Mouse (Mus musculus) brain, embryonic 14.5 days (tissue): ENCODE results near the gene Pif1.

Source experiments
- CTCF ChIP-seq: fragments of 200-500 bp; IDR thresholded peaks from 2 replicates; pipeline ENCODE4 v1.5.1; 2012; ENCODE audit warnings: inconsistent platforms, mild to moderate bottlenecking, moderate library complexity, borderline replicate concordance; ENCODE audit not compliant: insufficient read depth, insufficient read length; ENCODE audit errors: extremely low read depth
- POLR2A ChIP-seq: fragments of 200-500 bp; IDR thresholded peaks from 2 replicates; pipeline ENCODE4 v1.6.1; 2012; ENCODE audit warnings: mild to moderate bottlenecking, inconsistent platforms, borderline replicate concordance; ENCODE audit not compliant: poor library complexity, insufficient read depth, insufficient read length, severe bottlenecking; ENCODE audit errors: extremely low read depth

DNA sequence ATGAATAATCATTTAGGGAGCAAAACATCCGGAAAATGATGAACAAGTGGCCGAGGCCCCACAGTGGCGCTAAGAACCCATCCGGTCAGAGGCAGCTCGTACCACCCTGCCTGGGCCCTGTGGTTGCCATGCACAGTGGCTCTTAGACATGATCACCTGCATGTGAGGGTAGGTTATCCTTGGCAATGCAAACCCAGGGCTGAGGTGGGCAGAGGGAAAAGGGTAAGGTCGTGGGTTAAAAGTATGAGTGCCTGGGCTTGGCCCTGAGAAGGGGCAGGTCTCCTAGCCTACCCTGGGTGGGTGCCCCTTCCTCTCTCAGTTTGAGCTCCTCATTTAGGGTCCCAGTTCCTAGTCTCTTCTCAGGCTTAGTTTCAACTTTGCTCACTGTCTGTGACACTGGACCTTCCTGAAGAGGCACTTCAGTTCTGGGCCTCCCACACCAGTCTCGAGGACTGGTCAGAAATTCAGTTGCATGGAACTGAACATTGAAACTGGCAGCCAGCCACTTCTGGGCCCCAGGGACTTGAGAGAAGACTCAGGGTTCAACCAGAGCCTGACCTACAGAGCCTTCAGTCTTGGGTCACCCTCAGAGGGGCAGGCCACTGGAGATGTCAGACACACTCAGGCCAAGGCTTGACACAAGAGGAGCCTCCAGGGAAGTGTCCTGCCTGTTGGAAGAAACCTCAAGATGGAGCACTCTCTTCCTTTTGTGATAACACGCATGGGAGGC is 48.9 kb upstream of the Pif1 start:
- no peak for TF ChIP-seq CTCF
- no peak for TF ChIP-seq POLR2A
